Mouse (Mus musculus) heart, embryonic 11.5 days (tissue): Measurements from ENCODE around the gene Nudt16. TPM values are rescaled to one million over a fixed set of nuclear protein-coding genes. Genes with fewer than 3 reads are reported as not detected.

Source experiments
- ATAC-seq: fragments of 200-750 bp; cut with Nextera tagmentation; replicated peaks from 2 replicates; pipeline ENCODE4 v1.8.0; 2017; ENCODE audit warnings: moderate library complexity; ENCODE audit not compliant: insufficient number of reproducible peaks, low FRiP score, low TSS enrichment
- H3K27ac ChIP-seq: fragments of 300-500 bp; sonication (generic); 2 replicates; pipeline ENCODE4 v1.5.1; 2014; ENCODE audit warnings: mild to moderate bottlenecking, low read depth, low read length
- H3K27me3 ChIP-seq: fragments of 300-500 bp; sonication (generic); 2 replicates; pipeline ENCODE4 v1.6.1; 2014; ENCODE audit warnings: mild to moderate bottlenecking, low read length, mixed read lengths; ENCODE audit not compliant: control insufficient read depth, insufficient read depth
- H3K36me3 ChIP-seq: fragments of 300-500 bp; sonication (generic); 2 replicates; pipeline ENCODE4 v1.6.1; 2014; ENCODE audit warnings: mild to moderate bottlenecking, low read length, moderate library complexity, mixed read lengths; ENCODE audit not compliant: control insufficient read depth, insufficient read depth
- H3K4me1 ChIP-seq: fragments of 300-500 bp; sonication (generic); 2 replicates; pipeline ENCODE4 v1.6.1; 2014; ENCODE audit warnings: low read length; ENCODE audit not compliant: control insufficient read depth, insufficient read depth
- H3K4me2 ChIP-seq: fragments of 300-500 bp; sonication (generic); 2 replicates; pipeline ENCODE4 v1.6.1; 2014; ENCODE audit warnings: mild to moderate bottlenecking, moderate library complexity
- H3K4me3 ChIP-seq: fragments of 300-500 bp; sonication (generic); 2 replicates; pipeline ENCODE4 v1.5.1; 2014; ENCODE audit warnings: low read depth, low read length
- H3K9ac ChIP-seq: fragments of 300-500 bp; sonication (generic); 2 replicates; pipeline ENCODE4 v1.6.1; 2014; ENCODE audit warnings: mild to moderate bottlenecking, low read depth, low read length, moderate library complexity
- H3K9me3 ChIP-seq: fragments of 300-500 bp; sonication (generic); replicated peaks from 2 replicates; pipeline ENCODE4 v1.6.1; 2016; ENCODE audit warnings: low read length; ENCODE audit not compliant: control insufficient read depth
- WGBS: fragments of 180-500 bp; shearing (Covaris S2); extraction: QIAGEN DNeasy Blood & Tissue Kit; methylation state at CpG from one replicate; pipeline ENCODE4 v1.1.7; 2014; ENCODE audit not compliant: insufficient replicate concordance; 5-methylcytosine and 5-hydroxymethylcytosine counted together
- polyA plus RNA-seq: library from polyadenylated mRNA; unstranded; fragments of >200 nt; fragmentation: Nextera tagmentation; extraction: Ambion mirVana; gene quantifications from 2 replicates; pipeline ENCODE4 v1.2.1, GENCODE M21; 2014

The Nudt16 gene
- polyA plus RNA-seq, 1 experiment from 2014 or later, result 9.6 TPM

DNA sequence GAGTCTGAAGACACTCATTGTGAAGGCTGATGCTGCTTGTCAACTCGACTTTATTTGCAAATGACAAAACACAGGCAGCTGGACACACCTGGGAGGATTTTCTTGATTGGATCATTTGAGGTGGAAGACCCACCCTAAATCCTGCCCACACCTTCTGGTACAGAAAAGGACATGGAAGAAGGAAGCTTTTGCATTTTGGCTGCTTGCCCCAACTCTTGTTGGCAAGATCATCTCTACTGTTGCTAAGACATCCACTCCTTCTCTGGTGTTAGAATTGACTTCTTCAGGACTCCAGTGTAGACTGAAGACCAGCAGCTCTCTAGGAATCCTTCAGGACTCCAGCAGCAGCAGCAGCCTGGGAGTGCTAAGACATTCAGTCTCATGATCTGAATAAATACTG, 29.7 kb downstream of the Nudt16 start:
- Histone ChIP-seq H3K9ac (no peak overlapping the region), H3K27ac (no peak overlapping the region), H3K9me3 (no peaks in the 10 kb centered on the region), H3K4me1 (no peaks in the 10 kb centered on the region), H3K4me2 (no peak overlapping the region), H3K36me3 (no peaks in the 10 kb centered on the region), H3K4me3 (no peak overlapping the region), H3K27me3 (no peaks in the 10 kb centered on the region)
- no peak for ATAC-seq
- 48% methylated on average over 1 of the region's 1 CpGs for WGBS

GRCm38 (mm10) chr9:105100807-105101570, 30.6 kb downstream of the Nudt16 start:
- whole genome bisulfite sequencing, result 60% methylated on average over 15 of the region's 15 CpGs
- no peak overlapping the region for H3K4me2 ChIP-seq
- H3K4me3 ChIP-seq, result no peak overlapping the region
- H3K9me3 ChIP-seq, result no peaks in the 10 kb centered on the region
- no peak overlapping the region for H3K27ac ChIP-seq
- ATAC-seq, result no peak
- H3K9ac ChIP-seq, result no peak overlapping the region
- H3K4me1 ChIP-seq, result no peaks in the 10 kb centered on the region
- no peaks in the 10 kb centered on the region for H3K27me3 ChIP-seq
- H3K36me3 ChIP-seq, result no peaks in the 10 kb centered on the region

DNA sequence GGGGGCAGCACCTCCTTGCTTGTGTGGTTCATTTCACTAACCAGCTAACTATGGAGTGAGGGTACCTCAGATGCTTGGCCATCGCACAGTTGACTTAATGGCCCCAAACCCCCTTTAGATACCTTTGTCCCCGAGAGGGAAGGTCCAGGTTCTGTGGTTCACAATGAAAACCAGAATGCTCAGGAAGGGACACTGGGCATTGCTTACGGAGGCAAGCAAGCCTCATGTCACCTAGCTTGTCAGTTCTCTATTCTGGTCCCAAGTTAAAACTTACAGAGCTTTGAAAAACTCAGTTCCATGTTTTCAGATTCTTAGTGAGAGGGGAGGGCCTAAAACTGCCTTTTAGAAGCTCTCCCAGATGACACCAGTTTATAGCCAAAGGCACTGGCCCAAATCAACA, 51.4 kb downstream of the Nudt16 start:
- H3K4me3 ChIP-seq, result no peak overlapping the region
- no peaks in the 10 kb centered on the region for H3K9me3 ChIP-seq
- no peak overlapping the region for H3K4me2 ChIP-seq
- no peaks in the 10 kb centered on the region for H3K27me3 ChIP-seq
- 0 out of 2 replicates have a peak, but pooled peaks cover 2% of the 10 kb centered on the region for H3K36me3 ChIP-seq
- no peak overlapping the region for H3K27ac ChIP-seq
- 89% methylated on average over 3 of the region's 3 CpGs for WGBS
- no peaks in the 10 kb centered on the region for H3K4me1 ChIP-seq
- ATAC-seq, result no peak
- no peak overlapping the region for H3K9ac ChIP-seq

Other genes with a start within 250 kb of the Nudt16 start
- 117 and 122 TPM in 2 replicates for gene Mrpl3, start 78.6 kb downstream of the Nudt16 start, polyA plus RNA-seq
- gene 1700080E11Rik, start 13.3 kb upstream of the Nudt16 start, polyA plus RNA-seq, result not detected in 2 replicates